Mouse (Mus musculus): ENCODE results near the gene Gm8180.
A peak's percentile ranks its signal among the peaks of the same experiment; 100 is the strongest.
"Not testable (repeated sequence)": the region's sequence is repeated elsewhere in the genome, so short reads cannot be mapped to it uniquely, and the experiment has no call there.

Gm8180 gene

DNA sequence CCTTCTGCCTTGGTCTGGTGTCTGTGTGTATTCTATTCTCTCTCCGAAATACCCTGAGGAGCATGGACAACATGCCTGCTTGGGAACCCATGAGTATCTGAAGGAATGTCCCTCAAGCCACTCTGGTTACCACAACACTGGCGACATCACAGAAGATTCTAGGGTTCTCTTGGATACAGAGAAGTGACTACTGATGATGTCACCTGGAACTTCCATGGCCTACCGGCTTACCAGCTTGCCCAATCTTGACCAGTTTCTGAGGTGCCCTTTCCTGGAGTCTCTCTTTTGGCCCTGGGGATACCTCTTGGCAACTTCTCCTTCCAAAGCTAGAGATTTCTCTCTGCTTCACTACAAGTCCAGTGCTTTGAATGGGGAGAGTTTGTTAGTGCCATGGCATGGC lies at the start of gene Gm8180:
Gene Gm8180, minus strand, starts transcription at position 101 of the 400 bp plus-strand sequence.
- not testable (repeated sequence) for DNase-seq

DNA sequence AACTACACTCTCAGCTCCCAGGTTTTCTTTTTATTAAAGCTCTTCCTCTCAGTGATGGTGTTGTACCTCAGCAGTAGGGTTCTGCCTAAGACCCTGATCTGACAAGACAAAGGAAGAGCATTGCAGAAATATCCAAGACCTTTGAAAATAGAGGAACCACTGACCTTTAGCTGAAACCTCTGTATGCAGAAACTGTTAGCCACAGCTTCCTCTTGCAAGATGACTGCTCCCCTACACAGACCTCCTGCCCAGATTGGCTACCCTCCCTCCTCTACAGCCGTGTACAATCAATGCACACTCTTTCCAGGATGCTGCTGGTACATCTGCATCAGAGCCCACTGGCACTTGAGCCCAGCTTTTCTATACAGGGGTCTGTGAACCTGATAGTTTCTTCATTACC lies 45.8 kb upstream of the Gm8180 start:
- DNase-seq: not testable (repeated sequence)

DNA sequence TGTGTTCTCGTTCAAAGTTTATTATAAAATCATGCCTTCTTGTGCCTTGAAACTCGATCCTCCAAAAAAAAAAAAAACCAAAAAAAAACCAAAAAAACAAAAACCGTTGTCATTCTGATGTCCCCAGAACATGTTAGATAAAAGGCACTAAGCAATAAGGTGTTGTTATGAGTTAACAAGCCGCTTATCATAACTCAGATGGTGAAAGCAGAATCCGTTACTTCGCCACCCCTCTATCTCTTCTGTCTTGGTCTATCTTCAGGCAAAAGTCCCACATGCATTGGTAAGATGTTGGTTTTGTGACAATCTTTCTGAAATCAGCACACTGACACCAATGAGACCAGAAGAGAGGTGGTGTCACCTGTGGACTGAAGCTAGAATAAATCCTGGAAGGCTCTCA lies 39.6 kb upstream of the Gm8180 start:
- DNase-seq: not testable (repeated sequence)

DNA sequence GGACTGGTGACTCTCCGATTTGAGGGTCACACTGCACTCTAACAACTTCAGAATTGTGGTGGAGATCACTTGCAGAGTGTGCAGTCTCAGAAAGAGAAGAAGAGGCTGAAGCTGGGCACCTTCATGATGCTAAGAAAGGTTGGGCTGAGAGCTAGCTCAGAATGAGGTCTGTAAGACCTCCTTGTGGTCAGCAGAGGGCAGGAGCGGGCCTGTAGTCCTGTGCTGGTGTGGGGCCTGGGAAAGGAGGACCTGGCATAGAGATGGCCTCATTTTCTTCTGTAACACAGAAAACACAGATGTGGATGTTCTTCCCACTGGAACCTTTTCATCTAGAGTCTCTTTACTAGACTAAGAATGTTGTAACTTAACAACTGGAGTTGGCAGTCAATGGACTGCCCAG lies 37.3 kb upstream of the Gm8180 start:
- DNase-seq: not testable (repeated sequence)

DNA sequence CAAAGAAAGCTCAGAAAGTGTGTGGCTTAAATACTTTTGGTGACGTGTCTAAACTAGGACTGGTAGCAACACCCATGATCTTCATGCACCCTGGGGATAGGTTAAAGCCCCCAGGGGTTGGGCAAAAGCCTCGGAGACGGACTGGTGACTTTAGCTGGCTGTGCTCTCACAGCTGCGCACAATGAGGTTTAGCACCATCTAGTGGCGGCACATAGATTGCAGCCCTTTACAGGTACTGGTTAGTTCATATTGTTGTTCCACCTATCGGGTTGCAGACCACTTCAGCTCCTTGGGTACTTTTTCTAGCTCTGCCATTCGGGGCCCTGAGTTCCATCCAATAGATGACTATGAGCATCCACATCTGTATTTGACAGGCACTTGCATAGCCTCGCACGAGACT lies 27.9 kb upstream of the Gm8180 start:
- DNase-seq: peak; percentile 52

DNA sequence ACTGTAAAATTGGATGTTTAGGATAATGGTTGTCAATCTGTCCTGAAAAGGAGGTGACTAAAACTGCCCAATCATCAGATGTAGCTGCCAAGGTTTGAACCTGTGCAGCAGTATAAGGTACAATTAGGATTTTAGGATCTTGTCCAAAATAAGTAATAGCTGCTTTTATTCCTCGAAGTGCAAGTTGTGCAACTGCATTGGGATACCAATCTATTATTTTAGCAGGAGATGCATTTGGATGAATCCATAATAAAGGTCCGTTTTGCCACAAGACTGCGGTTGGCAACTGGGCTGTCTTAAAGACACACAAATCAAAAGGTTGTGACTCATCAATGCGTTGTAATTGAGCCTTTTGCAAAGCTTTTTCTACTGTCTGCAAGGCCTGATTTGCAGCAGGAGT lies 23.6 kb upstream of the Gm8180 start:
- DNase-seq: not testable (repeated sequence)

DNA sequence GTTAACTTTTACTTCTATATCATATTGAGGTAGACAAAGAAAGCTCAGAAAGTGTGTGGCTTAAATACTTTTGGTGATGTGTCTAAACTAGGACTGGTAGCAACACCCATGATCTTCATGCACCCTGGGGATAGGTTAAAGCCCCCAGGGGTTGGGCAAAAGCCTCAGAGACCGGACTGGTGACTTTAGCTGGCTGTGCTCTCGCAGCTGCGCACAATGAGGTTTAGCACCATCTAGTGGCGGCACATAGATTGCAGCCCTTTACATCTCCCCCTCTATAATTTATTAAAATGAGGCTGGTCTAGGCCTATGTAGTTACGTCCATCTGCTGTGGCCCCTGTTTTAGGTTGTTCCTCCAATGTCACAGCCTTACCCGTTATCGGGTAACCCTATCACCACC lies 19.9 kb upstream of the Gm8180 start:
- not testable (repeated sequence) for DNase-seq

DNA sequence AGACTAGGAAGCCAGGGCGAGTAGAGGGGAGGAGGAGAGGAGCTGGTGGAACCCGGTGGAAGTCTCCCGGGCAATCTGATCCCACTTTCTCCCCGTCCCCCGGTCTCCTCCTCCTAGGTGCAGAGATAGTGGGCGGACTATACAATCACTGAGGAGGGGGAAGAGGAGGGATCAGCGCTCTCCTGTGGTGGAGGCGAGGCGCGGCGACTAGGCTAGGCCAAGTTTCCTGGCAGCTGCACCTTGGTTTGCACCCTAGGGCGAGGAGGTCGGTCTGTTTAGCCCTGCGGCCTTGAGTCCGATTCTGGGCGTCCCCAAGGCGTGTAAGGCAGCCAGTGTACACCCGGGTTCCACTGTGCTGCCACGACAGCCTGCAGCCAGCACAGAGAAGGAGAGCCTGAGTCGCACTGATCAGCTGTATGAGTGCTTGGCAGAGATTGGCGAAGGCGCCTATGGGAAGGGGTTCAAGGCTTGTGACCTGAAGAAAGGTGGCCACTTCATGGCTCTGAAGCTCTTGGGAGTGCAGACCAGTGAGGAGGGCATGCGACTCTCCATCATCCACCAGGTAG lies 12.4 kb upstream of the Gm8180 start:
- DNase-seq: peak; percentile 18

DNA sequence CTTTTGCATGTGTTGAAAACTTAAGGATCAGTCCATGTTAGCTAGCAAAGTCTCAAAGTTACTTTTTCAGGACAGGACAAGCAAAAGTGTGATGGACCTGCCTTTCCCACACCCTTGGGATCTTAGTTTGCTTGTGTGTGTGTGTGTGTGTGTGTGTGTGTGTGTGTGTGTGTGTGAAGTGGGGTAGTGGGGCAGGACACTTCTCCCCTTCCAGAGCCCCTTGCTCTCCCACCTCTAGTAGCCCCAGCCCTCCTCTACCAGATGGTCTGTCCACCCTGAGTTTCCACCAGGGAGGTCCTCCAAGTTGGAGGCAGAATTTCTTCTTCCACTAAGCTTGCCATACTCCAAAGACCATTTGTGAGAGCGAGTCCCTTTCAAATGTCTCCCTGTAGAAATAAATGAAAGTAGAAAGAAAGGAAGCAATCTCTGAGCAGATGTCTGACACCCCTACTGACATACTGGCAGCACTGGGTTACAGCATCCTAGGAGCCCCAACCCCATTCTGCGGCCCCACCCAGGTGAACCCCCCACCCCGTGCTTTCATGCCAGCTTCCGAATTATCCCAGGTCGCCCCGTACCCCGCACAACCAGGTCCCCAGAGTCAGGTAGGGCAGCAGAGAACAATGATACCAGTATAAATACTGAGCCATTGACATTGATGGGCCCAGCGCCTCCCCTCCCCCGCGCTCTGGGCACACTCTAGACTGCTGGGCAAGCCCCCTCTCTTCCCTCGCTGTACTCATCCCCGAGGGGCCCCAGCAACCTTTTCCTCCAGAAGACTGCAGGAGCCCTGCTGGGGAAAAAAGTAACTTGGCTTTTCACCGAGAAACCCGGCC lies 11.7 kb upstream of the Gm8180 start:
- DNase-seq: peak; percentile 0

DNA sequence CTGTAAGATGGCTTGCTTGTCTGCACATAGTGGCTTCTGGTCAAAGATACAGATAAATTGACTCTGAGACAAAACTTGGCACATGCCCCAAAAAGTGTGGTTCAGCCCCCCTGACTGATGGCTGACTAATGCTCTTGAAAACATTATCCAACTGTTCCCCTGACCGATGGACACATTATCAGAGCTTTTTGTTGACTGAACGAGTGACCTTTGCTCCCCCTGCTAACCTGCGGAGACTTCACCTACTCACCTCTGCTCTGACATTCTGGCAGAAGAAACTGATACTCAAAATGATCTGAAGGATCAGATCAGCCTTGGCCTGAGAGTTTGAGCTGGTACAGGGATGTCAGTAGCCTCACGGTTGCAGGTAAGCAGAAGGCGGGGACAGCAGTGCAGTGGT lies 9.3 kb upstream of the Gm8180 start:
- DNase-seq: not testable (repeated sequence)

DNA sequence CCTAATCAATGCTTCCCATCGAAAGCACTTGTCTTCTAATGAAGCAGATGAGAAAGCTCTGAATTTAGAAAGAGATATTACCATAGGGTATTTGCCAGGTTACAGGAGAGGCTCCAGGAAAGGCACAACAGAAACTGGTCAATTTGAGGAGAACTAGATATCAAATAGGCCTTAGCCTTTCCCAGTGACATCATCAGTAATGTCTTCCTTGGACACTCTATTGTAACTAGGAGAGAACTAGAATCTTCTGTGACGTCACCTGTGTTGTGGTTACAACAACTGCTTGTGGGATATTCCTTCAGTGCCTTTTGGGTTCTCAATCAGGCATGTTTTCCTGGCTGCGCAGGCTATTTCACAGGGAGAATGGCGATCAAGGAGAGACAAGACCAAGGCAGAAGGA lies 37.0 kb downstream of the Gm8180 start, which contains the start of gene Gm6526:
Gene Gm6526, plus strand, starts transcription at position 301 of the 400 bp plus-strand sequence.
- DNase-seq: not testable (repeated sequence)

Measured in retina, postnatal 1 day (tissue).